Mouse (Mus musculus): ENCODE measurements at regions not wholly inside any gene's neighbourhood (a gene's known extent, or its start where the extent isn't known, plus 50 kb on each side); places are given as distances from the start of the nearest gene placed in this dataset.

DNA sequence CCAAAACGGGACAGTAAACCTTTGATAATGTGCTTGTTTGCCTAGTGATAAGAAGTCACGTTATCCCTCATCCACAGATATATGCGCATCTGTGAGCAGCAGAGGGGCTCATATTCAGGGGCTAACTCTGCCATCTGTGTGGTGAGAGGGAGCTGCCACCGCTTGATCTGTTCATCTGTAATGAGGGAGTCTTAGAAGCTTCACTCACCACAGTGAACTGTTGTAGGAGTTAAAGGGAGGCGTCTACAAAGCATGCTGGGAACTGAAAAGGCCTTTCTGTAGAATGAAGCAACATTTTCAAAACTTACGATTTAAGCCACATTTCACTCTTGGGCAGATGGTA lies 324.1 kb upstream of the 1700056E22Rik start:
- no peak for DNase-seq

DNA sequence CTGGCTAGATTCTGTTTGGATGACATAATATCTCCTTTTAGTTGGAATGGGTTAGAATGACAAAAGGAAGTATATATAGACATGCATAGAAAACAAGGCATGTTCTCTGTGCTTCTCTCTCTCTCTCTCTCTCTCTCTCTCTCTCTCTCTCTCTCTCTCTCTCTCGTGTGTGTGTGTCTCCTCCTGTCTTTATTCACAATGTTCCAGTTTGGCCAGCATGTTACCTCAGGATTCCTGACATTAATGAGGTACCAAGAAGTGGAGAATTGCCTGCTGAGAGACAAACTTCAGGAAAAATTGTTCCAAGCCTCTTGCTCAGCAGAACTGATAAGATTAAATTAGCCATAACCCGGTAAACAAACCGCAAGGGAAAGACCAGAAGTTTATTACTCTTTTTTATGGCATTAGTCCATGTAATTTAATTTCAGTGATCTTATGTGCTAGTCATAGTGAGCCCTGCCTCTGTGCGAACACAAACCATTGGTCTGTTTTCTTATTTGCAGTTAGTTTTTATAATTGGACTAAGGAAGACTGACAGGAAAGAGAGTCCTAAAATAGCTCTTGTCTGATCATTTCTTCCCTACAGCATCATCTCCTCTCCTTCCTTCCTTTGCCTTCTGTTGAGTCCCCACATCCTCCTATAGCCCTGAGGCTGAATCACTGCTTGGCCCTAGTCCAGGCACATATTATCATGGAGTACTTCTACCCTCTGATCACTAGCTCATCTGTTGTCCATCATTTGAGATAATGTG lies 323.5 kb upstream of the 1700056E22Rik start:
- DNase-seq: no peak

DNA sequence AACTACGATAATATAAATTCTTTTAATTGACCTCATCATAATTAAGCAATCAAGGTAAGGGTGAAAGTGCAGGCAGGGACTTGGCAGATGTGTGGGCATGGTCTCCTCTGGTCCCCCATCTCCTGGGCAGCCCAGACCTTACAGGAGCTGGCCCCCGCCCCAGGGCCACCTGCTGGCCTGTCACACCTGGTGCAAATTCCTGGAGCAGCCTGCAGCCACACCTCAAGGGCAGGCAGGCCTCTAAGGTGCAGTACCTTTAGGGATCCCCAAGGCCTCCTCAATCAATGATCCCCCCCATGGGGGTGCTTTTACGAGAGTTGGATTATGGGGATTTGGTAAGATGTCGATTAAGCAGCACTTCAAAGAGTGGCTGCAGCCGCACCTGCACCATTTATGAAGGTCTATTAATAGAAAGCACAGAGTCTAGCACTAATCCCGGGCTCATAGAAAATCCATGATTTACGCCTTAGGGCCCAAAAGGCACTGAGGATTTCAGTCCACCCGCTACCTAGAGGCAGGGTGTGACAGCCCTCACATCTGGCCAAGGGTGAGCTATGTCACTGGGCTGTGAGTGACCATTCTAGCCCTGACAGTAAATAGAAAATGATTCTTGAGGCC lies 319.8 kb upstream of the 1700056E22Rik start:
- DNase-seq: no peak

DNA sequence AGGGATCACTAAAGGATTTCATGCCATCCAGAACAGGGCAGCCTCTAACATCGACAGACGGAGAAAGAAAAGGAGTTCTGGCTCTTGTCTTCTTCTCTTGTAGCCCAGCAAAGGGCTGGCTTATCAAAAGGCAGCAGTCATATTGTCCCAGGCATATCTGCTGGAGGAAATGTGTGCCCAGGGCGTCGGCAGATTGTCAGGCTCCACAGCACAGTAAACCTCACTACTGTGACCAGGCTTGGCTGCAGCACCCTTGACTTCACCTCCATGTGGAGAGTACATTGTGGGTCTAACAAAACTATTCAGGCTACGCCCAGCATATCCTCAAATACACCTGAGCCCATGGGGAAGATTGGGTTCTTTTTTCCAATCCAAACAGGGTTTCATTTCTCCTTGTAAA lies 317.7 kb upstream of the 1700056E22Rik start:
- no peak for DNase-seq

DNA sequence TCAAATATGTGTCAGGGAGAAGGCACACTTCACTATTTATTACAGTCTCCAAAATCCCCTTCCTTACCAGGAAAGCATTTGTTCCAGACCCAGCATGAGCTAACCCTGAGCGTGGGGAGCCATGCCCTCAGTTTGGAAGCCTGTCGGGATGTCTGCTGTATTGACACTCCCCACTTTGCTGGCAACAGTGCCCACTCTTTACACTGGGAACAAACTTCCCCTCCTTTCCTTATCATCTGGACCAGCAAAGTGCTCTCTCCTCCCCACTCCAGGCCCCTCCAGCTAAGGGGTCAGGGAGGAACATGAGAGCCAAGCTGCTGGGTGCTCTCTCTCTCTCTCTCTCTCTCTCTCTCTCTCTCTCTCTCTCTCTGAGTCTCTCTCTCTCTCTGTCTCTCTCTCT lies 310.7 kb upstream of the 1700056E22Rik start:
- DNase-seq: no peak

DNA sequence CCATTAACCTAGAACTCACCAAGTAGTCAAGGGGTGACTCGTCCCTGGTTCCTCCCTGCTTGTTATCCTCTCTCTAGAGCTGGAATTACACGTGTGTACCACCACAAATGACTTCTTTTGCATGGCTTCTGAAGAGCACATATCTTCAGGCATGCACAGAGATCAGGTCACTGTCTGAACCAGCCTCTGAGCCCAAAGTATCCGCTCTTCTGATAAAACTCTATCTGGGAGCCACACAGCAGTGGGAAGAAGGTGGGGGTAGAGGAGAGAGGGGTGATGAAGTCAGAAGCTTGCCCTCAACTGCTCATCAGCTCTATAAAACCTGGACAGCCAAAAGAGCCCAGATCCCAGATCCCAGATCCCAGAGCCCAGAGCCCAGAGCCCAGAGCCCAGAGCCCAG lies 301.9 kb upstream of the 1700056E22Rik start:
- DNase-seq: no peak

DNA sequence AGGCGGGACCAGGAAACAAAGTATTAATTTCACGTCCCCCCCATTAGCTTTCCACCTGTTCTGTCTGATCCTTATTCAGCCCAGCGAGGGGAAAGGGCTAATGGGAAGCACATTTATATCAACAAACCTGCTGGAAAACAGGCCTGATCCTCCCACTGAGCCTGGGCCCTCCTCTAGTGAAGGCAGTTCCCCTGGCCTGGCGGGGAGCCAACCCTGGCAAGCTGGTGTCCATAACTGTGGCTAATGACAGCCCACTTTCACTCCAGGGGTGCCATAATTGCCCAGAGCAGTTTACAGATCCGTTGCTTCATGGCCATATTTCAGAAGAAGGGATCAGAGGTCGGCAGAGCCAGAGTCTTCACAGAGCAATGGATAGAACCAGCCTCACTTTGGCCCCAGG lies 301.2 kb upstream of the 1700056E22Rik start:
- no peak for DNase-seq

DNA sequence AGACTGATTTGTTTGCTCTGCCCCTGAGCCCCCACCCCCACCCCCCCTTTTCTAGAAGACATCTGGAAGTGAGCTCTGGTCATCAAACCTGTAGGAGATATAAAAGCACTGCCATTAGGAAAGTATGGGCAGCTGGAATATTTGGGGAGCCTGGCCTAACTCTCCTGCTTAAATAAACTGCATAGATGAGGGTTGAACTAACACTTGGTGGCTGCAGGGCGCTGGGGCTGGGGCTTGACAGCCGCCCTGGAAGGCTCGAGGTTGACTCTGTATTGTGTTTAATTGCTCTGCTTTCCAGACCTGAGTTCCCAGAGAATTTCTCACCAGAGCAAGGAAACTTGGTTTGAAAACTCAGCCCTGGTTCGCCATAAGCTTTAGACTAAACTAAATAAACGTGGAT lies 300.7 kb upstream of the 1700056E22Rik start:
- no peak for DNase-seq

DNA sequence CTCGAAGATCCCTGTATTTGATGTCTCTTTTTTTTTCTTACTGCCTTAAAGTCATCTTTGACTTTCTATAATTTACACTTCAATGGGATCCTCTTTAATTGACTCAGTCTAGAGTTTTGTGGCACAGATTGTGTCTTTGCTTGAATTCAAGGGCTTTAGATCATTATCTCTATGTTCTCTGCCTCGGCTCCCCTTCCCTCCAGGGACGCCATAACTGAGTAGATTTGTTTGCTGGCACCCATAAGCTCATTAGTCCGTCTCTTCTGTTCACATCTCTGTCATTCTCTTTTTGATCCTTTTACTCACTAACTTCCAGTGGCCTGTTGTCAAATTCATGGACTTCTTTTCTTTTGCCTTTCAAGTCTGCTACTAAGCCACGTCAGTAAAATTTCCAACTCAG lies 299.0 kb upstream of the 1700056E22Rik start:
- no peak for DNase-seq

DNA sequence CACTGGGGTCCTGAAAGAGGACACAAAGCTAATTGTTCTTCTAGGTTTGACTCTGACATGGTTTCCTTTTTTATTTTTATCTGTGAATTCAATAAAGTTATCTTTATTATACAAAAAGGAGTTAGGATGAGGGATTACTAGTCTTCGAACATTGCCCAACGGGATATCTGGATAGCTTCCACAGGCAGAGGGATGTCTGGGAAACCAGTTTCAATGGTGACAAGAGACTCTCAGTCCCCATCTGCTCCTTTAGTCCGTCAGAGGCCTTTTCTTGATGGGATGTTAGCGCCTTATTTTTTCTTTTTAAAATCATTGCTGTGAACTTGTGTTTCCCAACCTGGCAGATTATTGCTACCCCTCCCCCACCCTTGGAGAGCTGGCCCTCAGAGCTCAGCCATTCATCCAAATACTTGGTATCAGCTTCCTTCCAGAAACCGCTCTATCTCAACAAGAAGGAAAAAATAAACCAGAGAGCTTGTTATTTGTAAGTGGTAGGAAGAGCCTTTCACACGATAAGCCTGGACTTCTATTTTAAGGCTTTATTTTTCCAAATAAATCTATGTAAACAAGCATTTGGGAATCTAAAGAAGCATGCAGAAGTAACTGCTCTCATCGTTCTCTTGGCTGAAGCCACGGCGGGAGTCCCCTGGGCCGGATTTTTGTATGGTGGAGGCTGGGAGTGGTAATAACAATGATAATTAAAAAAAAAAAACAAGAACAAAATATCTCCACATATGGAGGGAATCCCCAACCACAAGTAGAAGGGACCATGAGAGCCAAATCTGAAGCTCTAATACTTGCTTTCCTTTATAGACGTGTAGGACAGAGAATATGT lies 296.6 kb upstream of the 1700056E22Rik start:
- DNase-seq: no peak

DNA sequence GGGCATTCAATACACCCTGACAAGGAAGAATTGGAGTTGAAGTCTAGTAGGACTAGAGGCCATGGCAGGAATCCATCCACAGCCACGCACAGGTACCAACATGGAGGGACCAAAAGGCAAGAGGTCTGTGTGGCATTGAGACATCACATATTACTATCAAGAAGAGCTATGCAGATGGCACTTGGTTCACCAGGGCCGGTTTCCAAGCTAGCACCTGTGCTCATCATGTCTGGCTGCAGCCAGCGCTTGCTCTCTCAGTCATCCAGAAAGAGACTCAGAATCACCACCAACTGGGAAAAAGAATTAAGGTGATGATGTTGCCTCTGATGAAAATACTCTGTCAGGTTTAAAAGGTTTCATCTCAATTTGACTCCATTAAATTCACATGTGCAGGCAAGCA lies 292.1 kb upstream of the 1700056E22Rik start:
- no peak for DNase-seq

DNA sequence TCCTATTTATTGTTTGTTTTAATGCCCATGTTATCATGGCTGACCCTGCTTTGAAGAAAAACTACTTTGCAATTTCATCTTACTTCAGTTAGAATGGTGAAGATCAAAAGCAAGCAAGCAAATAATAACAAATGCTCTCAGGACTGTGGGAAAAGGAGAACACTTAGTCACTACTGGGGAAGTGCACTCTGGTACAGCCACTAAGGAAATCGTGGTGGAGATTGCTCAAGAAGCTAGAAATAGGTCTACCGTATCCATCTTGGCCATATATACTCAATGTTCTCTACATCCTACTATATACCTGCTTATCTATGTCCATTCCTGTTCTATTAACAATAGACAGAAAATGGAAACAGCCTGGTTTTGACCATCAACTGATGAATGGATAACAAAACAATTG lies 290.1 kb upstream of the 1700056E22Rik start:
- DNase-seq: no peak

DNA sequence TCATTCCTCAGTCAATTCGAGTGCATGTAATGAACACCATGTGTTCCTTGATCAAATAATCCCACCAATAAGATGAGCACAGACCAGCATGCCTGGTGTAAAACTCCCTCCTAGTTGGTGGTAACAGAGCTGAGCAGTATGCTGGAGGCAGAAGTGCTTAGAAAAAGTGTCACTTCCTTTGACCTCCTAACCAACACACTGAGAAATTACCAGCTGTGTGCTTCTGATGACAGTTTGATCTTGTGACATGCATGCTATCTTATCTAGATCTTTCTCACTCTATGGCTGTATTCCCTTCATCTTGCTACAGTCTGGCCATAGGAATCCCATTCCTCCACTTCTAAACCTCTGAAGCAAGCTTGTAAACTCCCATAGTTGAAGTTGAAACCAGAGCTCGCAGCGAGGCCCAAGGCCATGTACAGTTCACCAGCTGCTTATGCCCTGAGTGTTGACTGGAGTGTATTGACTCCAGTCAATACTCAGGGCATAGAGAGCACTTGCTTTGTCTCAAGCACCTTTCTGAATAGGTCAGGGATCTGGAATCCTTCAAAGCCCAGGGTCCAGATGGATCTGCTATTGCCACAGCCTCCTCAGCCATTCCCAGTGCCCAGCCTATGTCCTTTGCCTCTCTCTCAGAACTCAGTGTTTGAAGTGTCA lies 286.5 kb upstream of the 1700056E22Rik start:
- no peak for DNase-seq

DNA sequence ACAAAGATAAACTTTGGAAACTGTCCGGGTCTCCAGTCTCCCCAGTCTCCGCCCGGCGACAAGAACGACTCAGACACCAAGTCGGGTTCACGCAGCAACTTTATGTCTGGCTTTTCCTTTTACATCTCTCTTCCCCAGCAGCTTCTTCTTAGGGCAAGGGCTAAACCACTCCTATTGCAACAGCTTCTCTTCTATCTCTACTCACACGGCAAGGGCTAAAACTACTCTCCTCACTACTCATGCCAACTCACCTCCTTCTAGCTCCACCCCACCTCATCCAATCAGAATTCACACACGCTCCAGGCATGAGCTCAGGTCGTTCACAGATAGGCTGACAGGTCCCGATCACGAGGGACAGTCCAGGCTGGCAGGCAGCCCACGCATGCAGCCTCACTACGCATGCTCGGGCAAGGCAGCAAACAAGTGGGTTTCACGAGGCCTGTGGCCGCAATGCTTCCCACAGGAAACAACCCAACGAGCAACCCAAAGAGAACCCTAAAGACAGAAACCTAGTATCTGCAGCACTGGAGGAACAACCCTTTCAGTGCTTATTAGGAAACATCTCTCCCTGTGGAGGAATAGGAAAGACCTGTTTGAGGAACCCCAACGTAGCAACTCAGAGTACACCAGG lies 276.2 kb upstream of the 1700056E22Rik start:
- no peak for DNase-seq

DNA sequence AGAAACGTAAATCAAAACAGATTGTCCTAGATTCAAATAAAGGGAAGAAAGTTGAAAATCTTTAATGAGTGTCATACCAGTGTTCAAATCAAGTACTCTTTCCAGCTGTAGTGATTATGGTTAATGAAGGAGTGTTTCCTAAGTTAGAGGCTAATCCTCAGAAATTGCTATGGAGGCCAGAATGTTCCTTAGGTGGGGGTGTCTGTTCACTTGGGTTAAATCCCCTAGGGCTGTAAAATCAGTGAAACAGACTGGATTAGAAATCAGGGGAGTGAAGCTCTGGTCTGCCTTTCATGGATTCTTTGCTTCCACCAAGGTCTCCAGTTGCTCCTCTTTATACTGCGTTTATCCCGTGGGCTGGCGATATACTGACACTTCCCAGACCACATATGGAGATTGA lies 270.7 kb upstream of the 1700056E22Rik start:
- DNase-seq: no peak

DNA sequence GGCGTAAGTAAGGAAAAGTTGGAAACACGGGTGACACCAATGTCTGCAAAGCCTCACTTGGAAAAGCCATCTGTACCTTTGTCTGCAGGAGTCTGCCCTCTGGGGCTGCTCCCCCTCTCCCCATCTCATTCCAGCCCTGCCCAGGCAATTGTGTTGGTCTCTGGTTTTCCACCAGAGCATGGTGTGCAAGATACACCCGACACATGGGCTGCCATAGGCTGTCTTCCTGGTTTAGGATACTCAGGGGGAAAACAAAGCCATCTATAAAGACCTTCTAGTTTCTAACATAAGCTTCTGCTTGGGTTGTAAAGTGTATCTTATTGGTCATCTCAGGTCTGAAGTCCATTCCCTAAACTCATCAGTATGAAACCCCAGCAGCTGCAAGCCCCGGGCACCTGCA lies 270.1 kb upstream of the 1700056E22Rik start:
- no peak for DNase-seq

DNA sequence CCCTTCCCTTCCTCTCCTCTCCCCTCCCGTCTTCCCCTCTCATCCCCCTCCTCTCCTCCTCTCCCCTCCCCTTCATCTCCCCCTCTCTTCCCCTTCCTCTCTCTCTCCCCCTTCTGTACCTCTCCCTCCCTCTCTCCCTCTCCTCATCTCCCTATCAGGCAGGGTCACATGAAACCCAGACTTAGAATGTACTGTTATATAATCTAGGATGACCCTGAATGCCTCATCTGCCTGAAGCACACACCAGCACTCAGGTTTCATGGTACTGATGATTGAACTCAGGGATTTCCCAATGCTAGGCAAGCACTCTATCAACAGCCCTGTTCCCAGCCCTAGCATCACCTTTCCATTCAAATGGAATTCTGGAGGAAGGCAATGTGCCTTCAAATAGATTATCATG lies 264.6 kb upstream of the 1700056E22Rik start:
- no peak for DNase-seq

DNA sequence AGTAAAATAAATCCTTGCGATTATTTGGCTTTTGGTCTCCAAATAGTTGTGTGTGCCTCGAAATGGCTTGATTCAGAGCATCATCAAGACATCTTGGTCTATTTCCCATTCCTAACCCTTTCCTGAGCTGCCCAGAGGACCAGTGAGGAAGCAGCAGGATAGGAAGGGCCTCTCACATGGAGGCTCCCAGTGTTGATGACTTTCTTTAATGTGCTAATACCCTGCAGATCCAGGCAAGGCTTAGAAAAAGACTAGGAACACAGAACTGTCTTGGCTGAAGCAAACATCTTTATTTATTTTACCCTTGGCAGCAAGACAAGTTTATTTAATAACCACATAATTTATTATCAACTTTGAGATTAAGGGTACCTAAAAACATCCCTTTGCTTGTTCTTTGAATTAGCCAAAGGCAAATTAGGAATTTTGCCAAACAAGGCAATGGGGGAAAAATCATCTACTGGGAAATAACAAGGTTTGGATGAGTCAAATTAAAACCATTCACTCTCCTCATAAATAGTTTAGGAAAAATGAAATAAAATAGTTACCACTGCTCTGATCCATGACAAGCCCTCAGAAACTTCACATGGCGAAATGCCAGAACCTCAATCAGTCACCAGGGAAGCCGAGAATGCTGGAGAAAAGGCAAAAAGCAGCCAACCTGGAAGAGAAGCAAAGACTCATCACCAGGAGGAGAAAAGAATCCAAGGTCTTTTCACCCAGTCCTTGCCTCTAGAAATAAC lies 263.1 kb upstream of the 1700056E22Rik start:
- DNase-seq: no peak

DNA sequence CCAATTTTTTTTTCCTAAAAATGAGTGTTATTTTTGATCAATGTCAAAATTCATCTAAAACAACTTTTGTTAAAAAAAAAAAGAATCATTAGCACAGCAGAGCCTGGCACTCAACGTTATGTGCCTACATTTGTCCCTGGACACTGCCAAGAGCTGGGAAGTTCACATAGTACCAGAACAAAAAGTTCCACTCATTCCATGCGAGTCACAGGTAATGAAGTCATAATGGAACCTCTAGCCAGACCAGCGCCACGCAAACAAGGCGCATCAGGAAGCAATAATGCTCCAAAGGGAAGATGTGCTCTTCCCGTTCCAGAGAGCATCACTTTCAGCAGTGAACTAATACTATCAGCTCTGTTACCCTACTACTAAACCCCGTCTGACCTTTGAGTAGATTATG lies 257.0 kb upstream of the 1700056E22Rik start:
- no peak for DNase-seq

DNA sequence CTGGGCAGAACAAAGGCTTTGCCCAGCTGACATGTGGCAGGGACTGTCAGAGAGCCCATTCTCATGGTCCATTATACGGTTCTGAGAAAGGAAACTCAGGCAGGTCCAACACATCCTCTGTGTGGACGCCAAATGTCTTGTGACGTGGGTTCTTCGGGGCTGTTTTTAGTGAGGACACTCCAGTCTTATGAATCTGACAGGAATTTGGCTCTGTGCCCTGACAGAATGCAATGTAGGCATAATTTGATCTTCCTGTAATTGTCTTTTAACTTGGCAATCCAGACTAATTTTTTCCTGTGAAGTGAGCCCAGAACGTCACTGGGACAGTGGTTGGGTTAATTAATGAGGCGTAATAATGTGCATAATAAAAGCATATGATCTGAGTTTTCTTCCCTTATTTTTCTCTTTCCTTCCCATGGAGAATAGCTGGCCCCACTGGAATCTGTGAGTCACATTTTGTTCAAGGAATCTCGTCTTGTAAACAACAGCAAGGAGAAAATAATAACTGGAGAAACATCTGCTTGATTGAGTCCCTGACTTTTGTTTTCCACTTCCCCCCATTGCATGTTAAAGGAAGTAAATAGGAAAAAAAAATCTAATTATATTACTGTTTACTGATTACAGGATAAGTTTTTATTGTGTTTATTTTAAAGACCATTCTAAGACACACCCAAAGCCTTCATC lies 255.8 kb upstream of the 1700056E22Rik start:
- no peak for DNase-seq

DNA sequence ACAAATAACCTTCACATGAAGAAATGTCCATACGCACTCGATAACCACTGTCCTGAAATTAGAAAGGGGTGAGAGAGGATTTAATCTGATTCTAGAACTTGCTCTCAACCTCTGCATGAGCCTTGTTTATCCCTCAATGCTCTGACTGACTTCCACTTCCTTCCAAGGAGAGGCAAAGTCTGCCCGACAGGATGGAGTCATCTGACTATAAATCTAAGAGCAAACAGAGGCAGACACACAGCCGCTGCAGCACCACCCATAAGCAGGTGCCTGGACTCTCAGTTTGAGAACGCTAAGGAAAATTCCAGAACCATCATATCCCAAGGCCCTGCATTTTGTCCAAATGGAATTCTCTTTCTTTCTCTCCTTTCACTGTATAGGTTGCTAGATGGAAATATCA lies 247.7 kb upstream of the 1700056E22Rik start:
- no peak for DNase-seq

DNA sequence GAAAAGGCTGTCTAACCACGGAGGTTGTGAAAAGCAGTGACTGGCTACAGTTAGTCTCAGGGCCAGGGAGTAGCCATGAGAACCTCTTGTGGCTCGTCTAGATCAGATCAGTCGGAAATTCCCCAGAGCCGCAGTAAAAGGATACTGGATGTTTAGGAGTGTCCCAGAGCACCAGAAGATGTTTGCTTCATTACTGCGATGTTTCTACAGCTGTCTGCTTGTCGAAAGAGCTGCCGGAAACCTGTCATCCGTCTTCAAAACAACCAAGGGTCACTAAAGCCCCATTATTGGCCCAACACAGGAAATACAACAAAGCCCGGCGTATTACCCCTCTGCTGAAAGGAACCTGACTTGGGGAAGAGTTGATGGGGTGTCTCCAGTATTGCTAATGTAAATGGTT lies 245.2 kb upstream of the 1700056E22Rik start:
- no peak for DNase-seq

Measured in B cell, adult 2 months (primary cell).